Mouse (Mus musculus) layer of hippocampus, postnatal 36 days (tissue): ENCODE results near the gene Ntpcr. TPM values are rescaled to one million over a fixed set of nuclear protein-coding genes. Genes with fewer than 3 reads are reported as not detected.

Experiments
- DNase-seq, 2 experiments: peaks; one replicate each; pipeline ENCODE4 v3.0.0; 2022
- total RNA-seq, 2 experiments: library from RNA; stranded (reverse); gene quantifications; 2 replicates each; pipeline ENCODE4 v1.2.3; 2021

The Ntpcr gene
- total RNA-seq, 2 experiments from 2014 or later = 20.8 TPM

- no peak for DNase-seq
Observed at GRCm38 (mm10) chr8:125776800-125777199, 47.0 kb downstream of the Ntpcr start.

- DNase-seq = no peak
Observed at GRCm38 (mm10) chr8:125777478-125778164, 47.9 kb downstream of the Ntpcr start.

- no peak for DNase-seq
Observed at GRCm38 (mm10) chr8:125778919-125779318, 49.2 kb downstream of the Ntpcr start.

GRCm38 (mm10) chr8:125779656-125780055 is 49.9 kb downstream of the Ntpcr start:
- DNase-seq = no peak

GRCm38 (mm10) chr8:125782161-125782560 is 52.4 kb downstream of the Ntpcr start:
- DNase-seq = no peak

GRCm38 (mm10) chr8:125786886-125787285 is 57.1 kb downstream of the Ntpcr start:
- no peak for DNase-seq

GRCm38 (mm10) chr8:125792816-125793455 is 63.2 kb downstream of the Ntpcr start:
- no peak for DNase-seq

- no peak for DNase-seq
Observed at GRCm38 (mm10) chr8:125795341-125795740, 65.6 kb downstream of the Ntpcr start.

GRCm38 (mm10) chr8:125796970-125797369 is 67.2 kb downstream of the Ntpcr start:
- no peak for DNase-seq

Other genes with a start within 250 kb of the Ntpcr start
- 10 to 100 TPM; 60.7 to 73.7 TPM for gene Sipa1l2, start 160.2 kb upstream of the Ntpcr start, total RNA-seq
- gene Map10, start 60.1 kb upstream of the Ntpcr start, total RNA-seq = 1 to 10 TPM; 6.0 to 6.8 TPM
- 10 to 100 TPM; 60.1 to 64.6 TPM for gene Pcnx2, start 168.4 kb downstream of the Ntpcr start, total RNA-seq
- 1 to 10 TPM in 1 of 2 experiments, under 1 TPM in 1; 0.91 to 1.3 TPM for gene Map3k21, start 180.5 kb downstream of the Ntpcr start, total RNA-seq